Mouse (Mus musculus) ovary, adult 18-20 months (tissue): ENCODE measurements at regions not wholly inside any gene's neighbourhood (a gene's known extent, or its start where the extent isn't known, plus 50 kb on each side); places are given as distances from the start of the nearest gene placed in this dataset.
"Not testable (repeated sequence)": the region's sequence is repeated elsewhere in the genome, so short reads cannot be mapped to it uniquely, and the experiment has no call there.

Experiments
- DNase-seq: peaks from one replicate; pipeline ENCODE4 v3.0.0; 2022; ENCODE audit warnings: low spot score, mixed read lengths

DNA sequence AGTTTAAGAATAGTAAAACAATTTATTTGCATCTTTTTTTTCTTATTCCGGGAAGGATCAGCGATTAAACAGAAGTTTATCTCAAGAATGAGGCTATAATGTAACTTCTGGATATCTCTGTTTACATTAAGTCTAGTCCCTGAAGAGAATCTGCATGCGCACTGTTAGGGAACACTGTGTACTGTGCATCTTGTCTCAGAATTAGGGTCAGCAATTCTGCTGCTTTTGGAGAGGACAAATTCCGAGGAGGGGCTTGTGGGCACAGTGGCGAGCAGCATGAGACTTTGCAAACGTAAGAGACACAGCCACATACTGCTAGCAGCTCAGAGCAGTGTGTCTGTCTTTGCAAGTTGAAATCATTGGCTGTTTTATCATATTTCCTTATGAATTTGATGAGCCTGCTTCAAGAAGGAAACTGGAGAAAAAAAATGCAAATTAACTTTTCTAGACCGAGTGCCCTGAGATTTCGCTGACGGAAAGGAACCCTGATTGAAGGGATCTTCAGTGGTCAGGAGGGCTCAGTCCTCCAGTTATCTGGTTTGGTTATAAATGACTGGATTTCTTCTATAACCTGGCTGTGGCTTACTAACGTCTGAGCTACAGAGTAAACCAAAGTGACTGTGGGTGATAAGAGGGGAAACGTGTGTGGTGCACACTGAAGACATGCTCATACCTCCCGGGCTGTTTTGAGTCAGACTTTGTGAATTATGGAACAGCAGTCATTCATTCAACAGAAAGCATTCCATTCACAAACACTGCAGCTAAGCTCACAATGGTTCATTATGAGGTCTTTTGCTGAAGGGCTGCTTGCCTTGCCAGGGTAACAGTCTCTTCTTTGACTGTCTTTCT is 305.1 kb downstream of the Ets1 start:
- no peak for DNase-seq

DNA sequence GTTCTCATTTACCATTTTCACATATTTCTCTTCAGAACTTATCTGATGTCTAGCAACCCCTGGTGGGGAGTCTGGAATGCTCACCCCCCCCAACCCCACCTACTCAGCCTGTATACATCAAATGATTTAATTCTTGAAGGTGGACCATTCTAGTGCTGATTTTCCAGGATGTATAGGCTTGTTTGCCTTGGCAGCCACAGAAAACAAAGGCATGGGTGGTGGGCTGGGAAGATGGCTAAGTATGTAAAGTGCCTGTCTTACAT is 305.7 kb downstream of the Ets1 start:
- no peak for DNase-seq

DNA sequence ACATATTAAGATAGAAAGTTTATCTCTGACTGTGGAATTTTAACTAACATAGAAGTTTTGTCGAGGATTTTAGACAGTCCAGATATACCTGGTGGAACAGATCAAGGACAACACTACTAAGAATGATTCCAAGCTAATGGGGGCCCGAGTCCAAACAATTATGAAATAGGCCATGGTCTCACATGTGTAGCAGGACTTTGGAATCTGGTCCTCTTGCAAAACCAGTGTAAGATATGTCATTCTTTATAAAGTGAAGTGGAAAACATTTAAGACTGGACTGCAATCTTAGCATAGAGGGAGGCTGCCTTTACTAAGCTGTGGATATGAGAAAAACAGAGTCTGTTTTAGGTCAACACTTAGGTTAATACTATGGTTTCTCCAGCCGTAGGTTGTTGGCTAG is 311.2 kb downstream of the Ets1 start:
- no peak for DNase-seq

DNA sequence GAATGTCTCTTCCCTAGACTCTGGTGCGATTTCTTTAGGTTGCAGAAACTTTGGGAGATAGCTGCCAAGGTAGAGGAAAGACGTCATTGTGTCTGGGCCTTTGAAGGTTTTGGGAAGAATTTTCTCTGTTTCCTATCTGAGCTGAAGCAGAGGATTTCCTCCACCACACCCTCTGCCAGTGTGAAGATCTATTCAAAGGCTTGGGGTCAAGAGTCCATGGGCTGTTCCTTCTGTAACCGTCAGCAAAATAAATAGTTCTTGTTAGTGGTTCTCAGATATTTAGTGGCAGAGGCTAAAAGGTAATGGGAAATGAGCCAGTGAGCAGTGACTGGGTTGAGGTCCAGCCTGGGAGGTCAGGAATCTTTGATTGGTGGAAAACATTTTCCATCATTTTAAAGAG is 313.0 kb downstream of the Ets1 start:
- no peak for DNase-seq

DNA sequence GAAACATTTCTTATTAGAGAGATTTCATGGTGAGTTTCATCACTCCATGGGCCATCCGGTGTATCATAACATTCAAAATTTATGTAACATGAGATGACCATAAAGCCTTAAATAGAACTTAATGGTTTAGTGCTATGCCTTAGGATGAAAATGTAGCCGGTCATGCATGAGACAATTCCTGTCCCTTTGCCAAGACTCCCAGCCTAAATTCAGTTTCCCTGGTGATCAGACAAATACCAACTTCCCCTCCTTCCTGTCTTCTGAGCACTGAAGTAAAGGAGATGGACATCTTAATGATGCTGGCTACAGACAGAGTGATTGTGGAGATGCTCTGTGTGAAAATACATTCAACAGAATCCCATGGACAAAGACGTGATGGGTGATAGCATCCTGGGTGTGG is 322.7 kb downstream of the Ets1 start:
- DNase-seq = no peak

DNA sequence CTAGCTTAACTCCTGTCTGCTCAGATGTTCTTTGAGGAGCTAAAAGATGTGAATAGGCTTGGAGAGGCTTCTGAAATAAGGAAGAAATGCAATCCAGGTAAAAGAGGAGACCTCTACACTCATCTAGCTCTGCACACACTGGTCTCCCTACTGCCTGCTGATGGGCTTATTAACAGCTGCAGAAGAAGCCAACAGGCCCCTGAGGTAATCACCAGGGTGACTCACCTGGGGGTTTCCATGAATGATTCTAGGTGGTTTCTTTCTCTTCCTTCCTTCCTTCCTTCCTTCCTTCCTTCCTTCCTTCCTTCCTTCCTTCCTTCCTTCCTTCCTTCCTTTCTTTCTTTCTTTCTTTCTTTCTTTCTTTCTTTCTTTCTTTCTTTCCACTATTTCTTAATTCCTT is 323.4 kb downstream of the Ets1 start:
- DNase-seq = not testable (repeated sequence)

DNA sequence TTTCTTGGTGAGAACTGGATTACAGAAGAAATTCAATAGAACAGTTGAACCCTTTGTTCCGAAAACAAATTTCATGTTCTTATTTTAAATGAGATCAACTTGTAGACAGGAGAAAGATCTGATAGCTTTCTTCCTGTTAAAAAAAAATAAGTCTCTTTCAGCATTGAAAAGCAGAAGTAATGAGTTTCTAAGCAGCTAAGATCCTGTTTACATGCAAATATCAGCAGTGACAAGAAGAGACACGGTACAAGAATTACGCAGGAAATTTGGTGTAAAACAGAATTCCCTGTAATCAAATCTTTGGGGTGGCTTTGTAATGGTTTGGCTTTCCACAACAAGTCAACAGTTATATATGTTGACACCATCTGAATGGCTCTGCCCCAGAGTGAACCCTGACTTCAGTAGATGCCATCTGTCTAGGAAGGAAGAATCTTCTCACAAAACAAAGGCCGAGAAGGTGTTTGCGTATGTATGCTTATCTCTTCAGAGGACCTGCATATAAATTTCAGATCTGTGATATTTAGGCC is 326.7 kb downstream of the Ets1 start:
- DNase-seq = no peak

DNA sequence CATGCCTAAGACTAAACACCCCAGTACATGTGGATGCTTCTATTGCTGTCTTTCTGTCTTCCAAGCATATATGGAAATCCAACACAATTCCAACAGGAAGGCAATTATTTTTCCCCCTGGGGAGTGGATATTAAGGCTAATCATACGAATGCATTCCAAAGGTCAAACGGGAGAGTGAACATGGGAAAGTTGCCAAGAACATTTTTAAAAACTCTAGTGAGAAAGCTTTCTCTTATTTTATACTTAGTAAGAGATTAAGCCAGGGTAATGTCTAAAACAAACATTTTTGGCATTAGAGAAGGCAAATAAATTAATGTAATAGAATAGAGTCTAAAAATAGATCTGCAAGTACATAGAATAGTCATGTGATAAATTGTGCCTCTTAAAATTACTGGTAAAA is 332.4 kb downstream of the Ets1 start:
- no peak for DNase-seq

DNA sequence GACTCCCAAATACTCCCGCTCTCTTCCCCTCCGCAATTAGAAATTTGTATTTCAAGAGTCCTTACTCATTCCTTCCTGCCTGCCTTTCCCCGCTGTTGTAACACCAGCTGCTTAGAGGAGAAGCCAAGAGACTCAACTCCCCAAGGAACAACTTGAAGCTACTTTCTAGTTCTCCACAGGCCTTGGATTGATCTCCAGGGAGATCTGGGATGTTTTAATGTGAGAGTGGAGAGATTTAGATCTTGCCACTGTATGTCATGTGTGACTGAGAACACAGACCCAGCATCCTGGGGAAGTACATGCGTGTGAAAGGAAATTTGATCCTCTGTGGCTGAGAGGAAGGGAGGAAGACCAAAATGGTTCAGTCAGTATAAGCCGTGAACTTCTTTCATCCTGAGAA is 335.4 kb downstream of the Ets1 start:
- no peak for DNase-seq

DNA sequence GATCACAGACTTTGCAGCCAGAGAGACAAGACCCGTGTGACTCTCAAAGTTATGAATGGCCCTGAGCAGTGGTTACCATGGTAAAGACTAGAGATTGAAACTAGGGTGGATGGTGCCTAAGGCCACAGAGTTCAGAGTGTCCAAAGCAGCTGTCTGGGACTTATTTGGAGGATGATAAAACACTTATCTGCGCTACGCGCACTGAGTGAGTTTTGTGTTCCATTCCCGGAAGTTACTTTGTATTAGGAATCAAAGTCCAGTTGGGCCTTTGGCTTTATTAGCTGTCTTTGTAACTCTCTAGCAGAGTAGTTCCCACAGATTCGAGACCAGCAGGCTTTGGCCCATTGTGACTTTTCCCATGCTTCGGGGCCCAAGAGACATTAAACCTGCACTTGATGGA is 335.9 kb downstream of the Ets1 start:
- no peak for DNase-seq

DNA sequence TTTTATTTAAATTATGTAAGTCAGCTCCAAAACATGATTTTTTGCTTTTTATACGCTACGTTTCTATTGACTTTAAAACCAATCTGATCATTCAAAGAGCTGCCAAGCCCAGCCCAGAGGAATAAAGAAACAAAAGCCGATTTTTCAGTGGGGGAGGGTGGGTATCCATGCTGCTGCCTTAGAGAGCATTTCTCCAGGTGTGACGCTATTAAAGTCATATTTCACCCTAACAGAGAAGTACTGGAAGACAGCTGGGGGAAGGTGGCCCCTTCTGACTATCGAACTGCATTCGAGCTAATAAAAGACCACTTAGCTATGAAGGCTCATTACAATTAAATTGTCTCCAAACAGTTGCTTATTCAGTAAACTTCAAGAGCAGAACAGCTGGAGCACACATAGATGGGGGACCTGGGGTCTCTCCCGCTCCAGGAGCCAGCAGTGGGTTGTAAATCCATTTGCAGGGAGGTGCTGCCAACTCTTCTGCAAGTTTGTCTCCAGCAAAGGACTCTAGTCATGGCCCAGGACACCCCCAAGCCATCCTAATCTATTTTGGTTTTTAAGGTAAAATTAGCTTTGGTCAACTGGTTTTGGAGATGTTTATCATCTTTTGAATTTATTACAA is 336.5 kb downstream of the Ets1 start:
- no peak for DNase-seq

DNA sequence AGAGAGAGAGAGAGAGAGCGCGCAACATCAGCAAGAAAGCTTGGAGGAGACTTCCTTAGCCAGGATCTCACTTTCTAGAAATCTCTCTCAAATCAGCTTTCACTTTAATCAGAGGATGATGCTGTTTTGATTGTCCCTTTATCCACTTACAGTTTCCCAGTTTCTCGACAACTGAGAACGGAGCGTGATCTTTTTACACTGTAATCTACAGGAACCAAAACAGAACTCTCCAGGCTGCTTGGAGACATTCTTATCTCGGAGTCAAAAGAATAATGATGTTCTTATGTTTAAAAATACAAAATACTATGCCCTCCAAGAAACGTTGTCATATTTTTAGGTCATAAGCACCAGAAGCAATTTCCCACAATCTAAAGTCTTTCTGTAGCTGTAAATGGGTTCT is 341.7 kb downstream of the Ets1 start:
- DNase-seq = no peak

DNA sequence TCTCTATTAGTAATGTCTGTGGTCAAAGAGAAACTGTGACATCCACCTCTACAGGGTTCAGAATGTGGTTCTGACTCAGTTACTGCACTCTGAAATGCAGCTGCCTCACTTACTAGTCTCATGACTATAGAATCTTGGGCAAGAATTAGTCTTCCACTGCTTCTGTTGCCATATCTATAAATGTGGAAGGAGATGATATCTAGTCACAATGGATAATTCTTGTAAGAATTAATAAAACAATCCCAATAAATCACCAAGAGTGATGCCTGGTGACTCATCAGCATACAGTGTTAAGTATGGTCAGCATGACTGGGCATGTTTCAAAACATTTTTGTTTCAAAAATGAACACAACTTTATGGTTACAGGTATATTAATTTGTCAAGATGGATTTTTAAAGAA is 344.8 kb downstream of the Ets1 start:
- no peak for DNase-seq

DNA sequence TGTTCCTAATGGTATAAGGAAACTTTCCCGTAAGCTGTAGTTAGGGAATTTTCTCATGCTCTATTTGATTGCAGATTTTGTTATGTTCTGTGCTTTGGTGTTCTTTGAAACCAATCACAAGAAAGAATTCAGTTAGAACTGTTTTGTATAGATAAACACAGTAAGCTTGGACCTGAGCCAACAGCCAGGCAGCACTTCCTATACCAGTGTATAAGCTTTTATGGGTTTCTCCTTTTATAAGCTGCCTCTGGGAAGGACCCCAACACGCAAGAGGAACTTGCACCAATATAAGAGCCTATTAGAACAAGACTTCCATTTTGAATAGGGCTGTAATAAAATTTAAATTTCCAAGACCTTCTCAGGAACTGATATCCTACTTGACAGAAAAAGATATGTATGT is 347.2 kb downstream of the Ets1 start:
- no peak for DNase-seq

DNA sequence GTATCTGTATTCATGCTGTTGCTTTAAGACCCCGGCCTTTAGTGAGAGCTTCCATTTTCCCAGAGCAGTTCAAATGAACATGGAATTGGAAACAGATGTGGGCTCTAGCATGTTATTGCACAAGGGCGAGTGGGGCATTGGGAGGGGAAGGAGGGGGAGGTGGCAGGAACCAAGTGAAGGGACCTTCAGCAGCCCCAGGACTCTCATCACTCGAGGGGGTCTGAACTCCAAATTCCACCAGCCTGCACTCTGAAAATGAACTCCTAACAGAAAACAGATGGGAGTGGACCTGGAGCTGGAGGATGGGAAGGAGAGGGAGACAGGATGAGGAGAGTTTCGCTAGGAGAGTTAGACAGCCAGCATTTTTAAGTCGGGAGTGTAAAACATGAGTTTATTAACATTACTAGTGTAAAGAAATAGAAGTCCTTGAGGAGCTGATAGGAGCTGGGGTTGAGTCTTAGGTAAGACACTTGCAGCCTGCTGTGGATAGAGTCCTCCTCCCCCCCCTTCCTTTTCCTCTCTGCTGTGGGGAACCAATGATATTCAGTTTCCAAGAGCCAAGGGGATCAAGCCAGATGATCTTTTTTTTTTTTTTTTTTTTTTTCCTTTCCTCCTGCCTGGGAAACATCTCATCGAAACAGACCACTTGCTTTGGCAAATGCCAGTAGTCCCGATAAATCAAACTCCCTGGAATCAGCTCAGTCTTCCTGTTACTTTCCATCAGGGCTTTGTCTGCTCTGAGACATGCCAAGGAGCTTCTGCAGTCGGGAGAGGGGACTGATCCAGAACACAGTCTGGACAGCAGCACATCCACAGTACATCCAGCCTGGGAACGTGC is 351.0 kb downstream of the Ets1 start:
- no peak for DNase-seq

DNA sequence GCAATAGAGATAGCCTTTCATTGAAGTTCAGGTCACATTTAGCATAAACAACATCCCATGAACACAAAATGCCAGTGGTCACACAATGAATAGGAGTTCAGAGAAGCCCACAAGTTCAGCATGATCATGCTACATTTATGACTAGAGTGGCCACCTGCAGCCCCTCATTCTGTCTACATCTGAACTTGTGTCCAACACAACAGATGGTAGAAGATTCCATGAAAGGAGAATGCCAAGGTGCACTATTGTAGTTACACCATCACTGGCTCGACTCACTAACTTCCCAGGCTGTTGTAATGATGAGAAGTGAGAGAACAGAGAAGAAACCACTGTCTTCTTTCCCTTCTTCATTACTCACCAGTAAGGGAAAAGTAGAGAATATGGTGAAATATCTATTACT is 353.0 kb downstream of the Ets1 start:
- no peak for DNase-seq

DNA sequence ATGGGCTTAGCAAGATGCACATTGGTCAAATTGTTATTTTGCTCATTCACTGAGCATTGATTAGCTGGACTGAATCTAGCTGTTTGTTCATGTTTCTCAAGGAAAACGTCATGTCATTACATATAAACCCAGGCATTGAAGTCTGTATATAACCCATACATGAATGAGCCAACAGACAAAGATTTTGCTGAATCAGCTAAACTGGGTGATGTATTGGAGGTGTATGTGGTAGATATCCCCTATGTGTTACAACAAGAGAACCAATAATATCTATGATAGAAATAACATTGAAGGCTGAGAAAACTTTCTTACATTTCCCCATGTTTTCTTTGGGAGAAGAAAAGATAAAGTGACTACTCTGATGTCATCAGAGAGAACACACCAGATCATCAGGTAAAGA is 362.3 kb downstream of the Ets1 start:
- no peak for DNase-seq

DNA sequence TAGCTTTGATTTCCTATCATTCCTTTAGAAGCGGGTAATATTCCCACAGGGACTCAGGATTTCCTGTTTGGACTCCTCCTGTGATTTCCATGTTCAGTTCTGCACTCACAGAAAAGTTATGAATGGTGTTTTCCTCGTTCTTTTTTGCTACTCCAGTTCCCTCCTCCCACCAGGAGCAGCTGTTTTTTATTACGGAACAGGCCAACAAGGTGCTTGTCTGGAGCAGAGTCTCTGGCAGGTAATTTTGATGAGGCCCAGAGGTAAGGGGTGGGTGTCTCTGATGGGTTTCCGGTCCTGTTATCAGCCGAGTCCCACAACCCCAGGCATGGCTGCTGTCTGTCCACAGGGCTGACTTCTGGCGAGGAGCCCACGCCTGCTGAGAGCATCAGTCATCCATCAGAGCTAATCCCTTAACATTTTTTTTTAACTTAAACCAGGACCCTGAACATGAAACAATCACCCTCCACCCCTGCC is 364.7 kb downstream of the Ets1 start:
- no peak for DNase-seq

DNA sequence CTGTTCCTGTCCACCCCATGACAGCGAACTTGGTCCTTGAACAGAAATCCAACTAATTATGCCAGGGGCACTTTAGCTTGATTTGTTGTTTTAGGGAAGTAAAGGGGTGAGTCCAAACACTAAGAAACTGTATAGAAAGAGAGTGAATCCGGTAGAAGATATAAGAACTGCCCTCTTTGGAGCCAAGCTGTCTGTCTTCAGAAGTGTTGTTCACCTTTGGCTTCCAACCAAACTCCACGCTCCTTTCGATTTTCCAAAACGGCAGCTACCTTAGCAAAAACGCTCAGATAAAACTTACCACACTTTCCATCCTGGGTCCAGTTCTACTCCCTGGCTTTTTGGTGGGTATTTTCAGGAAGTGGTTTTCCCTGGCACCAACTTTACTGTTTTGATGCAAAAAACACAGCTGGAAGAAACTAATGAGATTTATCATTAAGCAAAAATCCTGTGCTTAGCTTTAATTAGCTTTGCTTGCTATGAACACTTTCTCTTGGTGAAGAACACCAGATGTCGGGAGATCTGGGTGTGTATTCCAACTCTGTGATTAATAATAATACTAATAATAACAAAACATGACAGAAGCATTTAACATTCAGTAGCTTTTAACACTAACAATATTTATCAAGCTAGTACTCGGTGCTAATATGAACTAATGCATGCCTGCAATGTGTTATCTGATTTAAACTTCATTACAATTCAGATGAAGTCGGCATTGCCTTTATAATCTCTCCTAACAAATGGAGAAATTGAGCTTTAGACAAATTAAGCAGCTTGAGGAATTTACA is 365.3 kb downstream of the Ets1 start:
- no peak for DNase-seq

DNA sequence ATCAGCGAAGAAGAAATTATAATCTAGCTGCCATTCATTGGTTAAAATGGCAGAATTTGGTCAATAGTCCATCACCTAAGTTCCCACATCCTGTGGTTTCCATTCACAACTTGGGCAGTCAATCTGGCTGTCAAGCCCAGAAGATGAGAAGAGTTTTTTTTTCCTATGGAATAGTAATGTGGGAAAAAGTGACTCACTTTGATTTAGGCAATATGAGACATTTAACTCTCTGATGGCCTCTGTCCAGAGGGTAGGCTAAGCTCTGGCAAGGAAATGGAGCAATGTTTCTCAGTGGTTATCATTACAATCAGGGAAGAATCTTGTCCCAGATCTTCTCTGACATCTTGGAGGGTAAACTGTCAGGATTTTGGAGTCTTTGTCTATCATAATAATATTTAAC is 367.9 kb downstream of the Ets1 start:
- no peak for DNase-seq

DNA sequence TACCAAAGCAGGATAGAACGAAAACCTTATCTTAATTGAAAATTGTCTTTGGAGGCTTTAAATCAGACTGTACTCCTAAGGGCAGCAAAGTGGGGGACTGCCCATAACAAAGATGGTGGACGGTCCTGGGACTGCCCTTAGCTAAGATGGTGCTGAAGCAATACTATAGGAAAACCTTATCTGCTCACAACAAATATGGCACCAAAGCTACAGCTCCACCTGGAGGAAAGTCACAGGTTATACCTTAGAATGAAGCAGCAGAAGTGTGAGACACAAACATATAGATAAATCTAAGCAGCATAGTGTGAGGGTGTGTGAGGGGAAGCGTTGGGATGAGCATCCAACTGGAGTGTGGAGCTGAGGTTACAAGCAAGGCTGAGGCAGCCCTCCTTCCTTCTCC is 368.5 kb downstream of the Ets1 start:
- no peak for DNase-seq

DNA sequence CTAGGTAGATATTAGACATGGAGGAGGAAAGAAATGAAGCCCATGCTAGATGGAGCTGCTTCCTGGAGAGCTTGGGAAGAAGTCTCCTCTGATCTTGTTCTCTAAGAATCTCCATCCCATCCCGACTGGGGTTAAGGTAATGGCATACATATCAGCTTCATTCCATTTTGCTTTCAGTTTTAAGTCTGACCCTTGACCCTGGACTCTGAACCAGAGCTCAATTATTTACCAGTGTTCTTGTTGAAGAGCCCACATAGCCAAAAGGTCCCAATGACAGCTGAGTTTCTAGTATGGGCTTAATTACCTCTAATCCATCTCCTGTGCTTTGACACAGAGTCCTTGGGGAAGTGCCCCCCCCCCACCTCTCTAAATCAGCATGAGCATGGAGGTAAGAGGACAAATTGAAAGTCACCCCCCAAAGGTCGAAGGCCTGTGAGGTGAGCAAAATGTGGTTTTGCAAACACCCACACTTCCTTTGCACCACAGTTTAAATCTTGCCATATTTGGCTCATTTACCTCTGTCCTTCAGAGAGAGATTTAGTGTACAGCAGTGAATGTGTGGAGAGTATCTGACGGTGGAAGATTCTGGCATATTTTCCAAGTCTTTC is 371.5 kb downstream of the Ets1 start:
- no peak for DNase-seq
